Mouse (Mus musculus): ENCODE measurements around the gene Ubqln5. TPM values are rescaled to one million over a fixed set of nuclear protein-coding genes. Genes with fewer than 3 reads are reported as not detected.

Gene Ubqln5
- polyA plus RNA-seq, 1 experiment from 2014 or later: not detected

GRCm38 (mm10) chr7:104150456-104150855 lies 20.8 kb upstream of the Ubqln5 start, which contains the start of gene Ubqlnl:
Ubqlnl (minus strand) TSS chr7:104150556.
- Histone ChIP-seq H3K4me3 (ENCODE audit: low read depth, low read length) (no peak within 1 kb of the TSS), H3K4me1 (replicated peaks; ENCODE audit: control insufficient read depth, insufficient read depth, low read length) (no peaks in the 10 kb centered on the region), H3K27me3 (replicated peaks; ENCODE audit: control insufficient read depth, insufficient read depth, low read length) (no peaks in the 10 kb centered on the region), H3K36me3 (ENCODE audit: control insufficient read depth, insufficient read depth) (no peaks in the 10 kb centered on the region), H3K9me3 (ENCODE audit: control insufficient read depth) (no peaks in the 10 kb centered on the region), H3K27ac (ENCODE audit: low read depth, low read length) (no peak within 1 kb of the TSS), H3K9ac (ENCODE audit: low read depth, low read length) (no peak within 1 kb of the TSS), H3K4me2 (replicated peaks; ENCODE audit: low read depth) (no peak within 1 kb of the TSS)
- no peak for ATAC-seq
- no peak for TF ChIP-seq CTCF (IDR thresholded peaks at IDR 0.05; ENCODE audit: low read depth)
- 89% methylated on average over 2 of the region's 2 CpGs for WGBS

DNA sequence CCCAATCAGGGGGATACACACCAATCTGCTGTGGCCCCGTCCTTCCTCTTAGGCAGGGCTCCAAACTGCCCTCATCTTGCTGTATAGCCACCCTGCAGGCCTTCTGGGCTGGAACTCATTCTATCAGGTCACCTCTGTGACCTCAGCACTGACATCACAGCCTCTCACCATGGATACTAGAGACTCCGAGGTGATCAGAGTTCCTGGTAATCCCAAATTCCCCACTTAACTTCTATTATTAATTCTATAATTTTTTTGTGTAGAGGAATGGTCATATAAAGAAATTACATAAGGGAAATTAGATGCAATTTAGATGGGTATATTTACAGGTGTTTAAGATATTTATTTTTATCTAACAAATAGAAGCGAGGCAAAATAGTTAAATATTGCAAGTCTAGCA lies 13.6 kb upstream of the Ubqln5 start, which contains the start of gene Ubqln3:
Gene Ubqln3, minus strand, starts transcription at position 101 of the 400 bp plus-strand sequence.
- WGBS: 78% methylated on average over 3 of the region's 3 CpGs
- Histone ChIP-seq H3K27me3 (replicated peaks; ENCODE audit: control insufficient read depth, insufficient read depth, low read length) (no peaks in the 10 kb centered on the region), H3K36me3 (ENCODE audit: control insufficient read depth, insufficient read depth) (no peaks in the 10 kb centered on the region), H3K4me2 (replicated peaks; ENCODE audit: low read depth) (no peak within 1 kb of the TSS), H3K27ac (ENCODE audit: low read depth, low read length) (no peak within 1 kb of the TSS), H3K9me3 (ENCODE audit: control insufficient read depth) (no peaks in the 10 kb centered on the region), H3K4me1 (replicated peaks; ENCODE audit: control insufficient read depth, insufficient read depth, low read length) (no peaks in the 10 kb centered on the region), H3K9ac (ENCODE audit: low read depth, low read length) (no peak within 1 kb of the TSS), H3K4me3 (ENCODE audit: low read depth, low read length) (no peak within 1 kb of the TSS)
- no peak for TF ChIP-seq CTCF (IDR thresholded peaks at IDR 0.05; ENCODE audit: low read depth)
- ATAC-seq: no peak

GRCm38 (mm10) chr7:104137305-104137704 lies 7.7 kb upstream of the Ubqln5 start, which contains the start of gene Olfr643:
Olfr643 (minus strand) TSS chr7:104137405.
- H3K27me3 ChIP-seq (replicated peaks; ENCODE audit: control insufficient read depth, insufficient read depth, low read length): no peaks in the 10 kb centered on the region
- no peak within 1 kb of the TSS for H3K9ac ChIP-seq (ENCODE audit: low read depth, low read length)
- H3K4me3 ChIP-seq (ENCODE audit: low read depth, low read length): no peak within 1 kb of the TSS
- no peak within 1 kb of the TSS for H3K27ac ChIP-seq (ENCODE audit: low read depth, low read length)
- 77% methylated on average over 5 of the region's 5 CpGs for WGBS
- no peak for TF ChIP-seq CTCF (IDR thresholded peaks at IDR 0.05; ENCODE audit: low read depth)
- H3K4me2 ChIP-seq (replicated peaks; ENCODE audit: low read depth): no peak within 1 kb of the TSS
- no peaks in the 10 kb centered on the region for H3K9me3 ChIP-seq (ENCODE audit: control insufficient read depth)
- ATAC-seq: no peak
- H3K4me1 ChIP-seq (replicated peaks; ENCODE audit: control insufficient read depth, insufficient read depth, low read length): no peaks in the 10 kb centered on the region
- H3K36me3 ChIP-seq (ENCODE audit: control insufficient read depth, insufficient read depth): no peaks in the 10 kb centered on the region

- no peak for TF ChIP-seq CTCF (IDR thresholded peaks at IDR 0.05; ENCODE audit: low read depth)
Measured at GRCm38 (mm10) chr7:104104757-104104972, 25.0 kb downstream of the Ubqln5 start, which contains the start of gene Olfr646. Olfr646 (plus strand) TSS chr7:104104873.

GRCm38 (mm10) chr7:104103913-104104756 lies 25.5 kb downstream of the Ubqln5 start:
- TF ChIP-seq CTCF (IDR thresholded peaks at IDR 0.05; ENCODE audit: low read depth): no peak
- Histone ChIP-seq H3K9me3 (ENCODE audit: control insufficient read depth) (no peaks in the 10 kb centered on the region), H3K9ac (ENCODE audit: low read depth, low read length) (no peak overlapping the region), H3K36me3 (ENCODE audit: control insufficient read depth, insufficient read depth) (no peaks in the 10 kb centered on the region), H3K4me2 (replicated peaks; ENCODE audit: low read depth) (no peak overlapping the region), H3K4me1 (replicated peaks; ENCODE audit: control insufficient read depth, insufficient read depth, low read length) (no peaks in the 10 kb centered on the region), H3K27me3 (replicated peaks; ENCODE audit: control insufficient read depth, insufficient read depth, low read length) (no peaks in the 10 kb centered on the region), H3K27ac (ENCODE audit: low read depth, low read length) (no peak overlapping the region), H3K4me3 (ENCODE audit: low read depth, low read length) (no peak overlapping the region)
- no peak for ATAC-seq
- WGBS: 48% methylated on average over 4 of the region's 4 CpGs

More at GRCm38 (mm10) chr7:104104757-104104972, 25.0 kb downstream of the Ubqln5 start, which contains the start of gene Olfr646:
- H3K27ac ChIP-seq (ENCODE audit: low read depth, low read length): no peak within 1 kb of the TSS
- no peak for ATAC-seq
- no peak within 1 kb of the TSS for H3K9ac ChIP-seq (ENCODE audit: low read depth, low read length)
- no peak within 1 kb of the TSS for H3K4me2 ChIP-seq (replicated peaks; ENCODE audit: low read depth)
- no peaks in the 10 kb centered on the region for H3K4me1 ChIP-seq (replicated peaks; ENCODE audit: control insufficient read depth, insufficient read depth, low read length)
- H3K27me3 ChIP-seq (replicated peaks; ENCODE audit: control insufficient read depth, insufficient read depth, low read length): no peaks in the 10 kb centered on the region
- no peaks in the 10 kb centered on the region for H3K9me3 ChIP-seq (ENCODE audit: control insufficient read depth)
- no peak within 1 kb of the TSS for H3K4me3 ChIP-seq (ENCODE audit: low read depth, low read length)
- H3K36me3 ChIP-seq (ENCODE audit: control insufficient read depth, insufficient read depth): no peaks in the 10 kb centered on the region

- ATAC-seq: no peak
- no peak for TF ChIP-seq CTCF (IDR thresholded peaks at IDR 0.05; ENCODE audit: low read depth)
- no peaks in the 10 kb centered on the region for H3K9me3 ChIP-seq (ENCODE audit: control insufficient read depth)
- no peak within 1 kb of the TSS for H3K4me3 ChIP-seq (ENCODE audit: low read depth, low read length)
- no peak within 1 kb of the TSS for H3K27ac ChIP-seq (ENCODE audit: low read depth, low read length)
- 76% methylated on average over 1 of the region's 1 CpGs for WGBS
- H3K4me1 ChIP-seq (replicated peaks; ENCODE audit: control insufficient read depth, insufficient read depth, low read length): no peaks in the 10 kb centered on the region
- H3K36me3 ChIP-seq (ENCODE audit: control insufficient read depth, insufficient read depth): no peaks in the 10 kb centered on the region
- H3K9ac ChIP-seq (ENCODE audit: low read depth, low read length): no peak within 1 kb of the TSS
- no peaks in the 10 kb centered on the region for H3K27me3 ChIP-seq (replicated peaks; ENCODE audit: control insufficient read depth, insufficient read depth, low read length)
- H3K4me2 ChIP-seq (replicated peaks; ENCODE audit: low read depth): no peak within 1 kb of the TSS
Measured at GRCm38 (mm10) chr7:104085365-104085764, 44.3 kb downstream of the Ubqln5 start, which contains the start of gene Olfr645. Olfr645 (minus strand) TSS chr7:104085465.

Other genes starting within 250 kb of the Ubqln5 start
- gene Olfr66, start 243.6 kb downstream of the Ubqln5 start, polyA plus RNA-seq (2015; fragmentation: Nextera tagmentation; extraction: Ambion mirVana): not detected in 2 replicates
- not detected in 2 replicates for gene Olfr64, start 235.3 kb downstream of the Ubqln5 start, polyA plus RNA-seq (2015; fragmentation: Nextera tagmentation; extraction: Ambion mirVana)
- gene Olfr65, start 226.3 kb downstream of the Ubqln5 start, polyA plus RNA-seq (2015; fragmentation: Nextera tagmentation; extraction: Ambion mirVana): not detected in 2 replicates
- gene Olfr631, start 201.0 kb downstream of the Ubqln5 start, polyA plus RNA-seq (2015; fragmentation: Nextera tagmentation; extraction: Ambion mirVana): not detected in 2 replicates
- gene Olfr632, start 195.5 kb downstream of the Ubqln5 start, polyA plus RNA-seq (2015; fragmentation: Nextera tagmentation; extraction: Ambion mirVana): not detected in 2 replicates
- not detected in 2 replicates for gene Olfr633, start 185.4 kb downstream of the Ubqln5 start, polyA plus RNA-seq (2015; fragmentation: Nextera tagmentation; extraction: Ambion mirVana)
- not detected in 2 replicates for gene Olfr635, start 158.7 kb downstream of the Ubqln5 start, polyA plus RNA-seq (2015; fragmentation: Nextera tagmentation; extraction: Ambion mirVana)
- not detected in 2 replicates for gene Olfr638, start 131.1 kb downstream of the Ubqln5 start, polyA plus RNA-seq (2015; fragmentation: Nextera tagmentation; extraction: Ambion mirVana)
- gene Olfr639, start 112.5 kb downstream of the Ubqln5 start, polyA plus RNA-seq (2015; fragmentation: Nextera tagmentation; extraction: Ambion mirVana): not detected in 2 replicates
- not detected in 2 replicates for gene Olfr640, start 104.3 kb downstream of the Ubqln5 start, polyA plus RNA-seq (2015; fragmentation: Nextera tagmentation; extraction: Ambion mirVana)
- not detected in 2 replicates for gene Olfr641, start 94.4 kb downstream of the Ubqln5 start, polyA plus RNA-seq (2015; fragmentation: Nextera tagmentation; extraction: Ambion mirVana)
- not detected in 2 replicates for gene Olfr642, start 77.2 kb downstream of the Ubqln5 start, polyA plus RNA-seq (2015; fragmentation: Nextera tagmentation; extraction: Ambion mirVana)
- gene 4930516K23Rik, start 68.4 kb downstream of the Ubqln5 start, polyA plus RNA-seq (2015; fragmentation: Nextera tagmentation; extraction: Ambion mirVana): not detected in 2 replicates
- not detected in 2 replicates for gene Olfr644, start 58.0 kb downstream of the Ubqln5 start, polyA plus RNA-seq (2015; fragmentation: Nextera tagmentation; extraction: Ambion mirVana)
- gene Olfr645, start 44.4 kb downstream of the Ubqln5 start, polyA plus RNA-seq (2015; fragmentation: Nextera tagmentation; extraction: Ambion mirVana): not detected in 2 replicates
- not detected in 2 replicates for gene Olfr646, start 25.0 kb downstream of the Ubqln5 start, polyA plus RNA-seq (2015; fragmentation: Nextera tagmentation; extraction: Ambion mirVana)
- gene Olfr643, start 7.6 kb upstream of the Ubqln5 start, polyA plus RNA-seq (2015; fragmentation: Nextera tagmentation; extraction: Ambion mirVana): not detected in 2 replicates
- gene Ubqln3, start 13.5 kb upstream of the Ubqln5 start, polyA plus RNA-seq (2015; fragmentation: Nextera tagmentation; extraction: Ambion mirVana): not detected in 2 replicates
- gene Ubqlnl, start 20.7 kb upstream of the Ubqln5 start, polyA plus RNA-seq (2015; fragmentation: Nextera tagmentation; extraction: Ambion mirVana): not detected in 2 replicates
- gene Olfm5, start 35.0 kb upstream of the Ubqln5 start, polyA plus RNA-seq (2015; fragmentation: Nextera tagmentation; extraction: Ambion mirVana): not detected in 2 replicates
- gene Olfr648, start 53.6 kb upstream of the Ubqln5 start, polyA plus RNA-seq (2015; fragmentation: Nextera tagmentation; extraction: Ambion mirVana): 0.08 and 0.09 TPM in 2 replicates
- not detected in 2 replicates for gene Olfr649, start 66.2 kb upstream of the Ubqln5 start, polyA plus RNA-seq (2015; fragmentation: Nextera tagmentation; extraction: Ambion mirVana)
- 0.44 and 0.55 TPM in 2 replicates for gene Trim6, start 89.0 kb upstream of the Ubqln5 start, polyA plus RNA-seq (2015; fragmentation: Nextera tagmentation; extraction: Ambion mirVana)
- 6.0 and 6.2 TPM in 2 replicates for gene Trim34a, start 114.6 kb upstream of the Ubqln5 start, polyA plus RNA-seq (2015; fragmentation: Nextera tagmentation; extraction: Ambion mirVana)
- gene Trim5, start 158.3 kb upstream of the Ubqln5 start, polyA plus RNA-seq (2015; fragmentation: Nextera tagmentation; extraction: Ambion mirVana): 1.6 TPM in 2 replicates
- 23.8 and 26.3 TPM in 2 replicates for gene Trim12a, start 185.6 kb upstream of the Ubqln5 start, polyA plus RNA-seq (2015; fragmentation: Nextera tagmentation; extraction: Ambion mirVana)
- gene Trim34b, start 199.6 kb upstream of the Ubqln5 start, polyA plus RNA-seq (2015; fragmentation: Nextera tagmentation; extraction: Ambion mirVana): 0.16 and 0.22 TPM in 2 replicates
- gene Trim12c, start 223.5 kb upstream of the Ubqln5 start, polyA plus RNA-seq (2015; fragmentation: Nextera tagmentation; extraction: Ambion mirVana): 4.8 and 5.0 TPM in 2 replicates
- 0.23 and 0.24 TPM in 2 replicates for gene Trim30b, start 240.1 kb upstream of the Ubqln5 start, polyA plus RNA-seq (2015; fragmentation: Nextera tagmentation; extraction: Ambion mirVana)